Mouse (Mus musculus): ENCODE results near the gene Ldhc. TPM values are rescaled to one million over a fixed set of nuclear protein-coding genes. Genes with fewer than 3 reads are reported as not detected.

Ldhc gene
- total RNA-seq, 2 experiments from 2014 or later: not detected

- ATAC-seq (replicated peaks; ENCODE audit: low FRiP score, poor library complexity, severe bottlenecking): no peak
These were observed 34.5 kb downstream of the Ldhc start for GRCm38 (mm10) chr7:46895511-46895910.

DNA sequence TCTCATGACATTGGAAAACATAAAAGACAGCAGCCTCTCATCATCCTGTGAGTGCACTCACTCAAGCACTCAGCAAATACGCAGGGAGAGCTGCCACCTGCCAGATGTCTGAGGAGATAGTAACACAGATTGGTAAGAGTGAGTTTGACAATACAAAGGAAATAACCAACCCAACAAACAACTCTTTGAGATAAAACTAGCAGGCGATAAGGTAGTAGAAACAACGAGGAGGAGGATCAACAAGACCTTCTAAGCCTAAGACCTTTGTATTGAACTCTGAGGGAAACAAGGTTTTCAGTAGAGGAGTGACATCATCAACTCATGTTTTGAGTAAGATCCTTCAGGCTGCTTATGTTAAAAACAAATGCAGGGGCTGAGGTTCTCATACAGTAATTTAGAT, 38.3 kb downstream of the Ldhc start:
- no peak for ATAC-seq (replicated peaks; ENCODE audit: low FRiP score, poor library complexity, severe bottlenecking)

GRCm38 (mm10) chr7:46911250-46911649, 50.2 kb downstream of the Ldhc start:
- ATAC-seq (replicated peaks; ENCODE audit: low FRiP score, poor library complexity, severe bottlenecking): no peak

GRCm38 (mm10) chr7:46916376-46916775, 55.4 kb downstream of the Ldhc start:
- no peak for ATAC-seq (replicated peaks; ENCODE audit: low FRiP score, poor library complexity, severe bottlenecking)

- peak; percentile 60 for ATAC-seq (replicated peaks; ENCODE audit: low FRiP score, poor library complexity, severe bottlenecking)
These were observed 57.8 kb downstream of the Ldhc start for GRCm38 (mm10) chr7:46918678-46919371.

- peak; percentile 94 for ATAC-seq (replicated peaks; ENCODE audit: low FRiP score, poor library complexity, severe bottlenecking)
These were observed 58.7 kb downstream of the Ldhc start, which contains the start of gene Tsg101 for GRCm38 (mm10) chr7:46919551-46920176. Gene Tsg101, minus strand, starts transcription at chr7:46919969.

DNA sequence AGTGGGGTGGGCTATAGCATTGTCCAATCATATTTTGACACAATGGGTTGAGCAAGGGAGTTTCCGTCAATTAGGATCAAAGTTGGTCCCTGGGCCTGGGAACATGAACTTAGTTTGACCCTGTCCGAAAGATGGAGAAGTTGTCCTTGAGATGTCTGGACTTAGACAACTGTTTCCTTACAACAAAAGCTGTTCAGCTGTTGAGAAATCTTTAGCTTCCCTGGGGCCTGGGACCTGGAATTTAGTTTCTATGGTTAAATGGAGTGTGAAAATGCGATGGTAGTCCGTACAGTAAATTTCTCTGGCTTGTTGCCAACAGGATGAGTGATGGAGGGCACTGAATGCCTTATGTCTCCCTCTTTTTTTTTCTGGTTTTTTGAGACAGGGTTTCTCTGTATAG, 61.1 kb downstream of the Ldhc start:
- no peak for ATAC-seq (replicated peaks; ENCODE audit: low FRiP score, poor library complexity, severe bottlenecking)

Other genes starting within 250 kb of the Ldhc start
- gene Sergef, start 221.4 kb upstream of the Ldhc start, total RNA-seq (2015; ENCODE audit: low replicate concordance): 4.6 TPM in 1 of 2 replicates, not detected in the other
- gene Sergef, start 221.4 kb upstream of the Ldhc start, total RNA-seq (2017; ENCODE audit: low replicate concordance): 0.23 and 0.26 TPM in 2 replicates
- not detected in 2 replicates for gene Tph1, start 188.7 kb upstream of the Ldhc start, total RNA-seq (2015; ENCODE audit: low replicate concordance)
- gene Tph1, start 188.7 kb upstream of the Ldhc start, total RNA-seq (2017; ENCODE audit: low replicate concordance): not detected in 2 replicates
- gene Saal1, start 150.5 kb upstream of the Ldhc start, total RNA-seq (2015; ENCODE audit: low replicate concordance): 7.1 and 7.9 TPM in 2 replicates
- gene Saal1, start 150.5 kb upstream of the Ldhc start, total RNA-seq (2017; ENCODE audit: low replicate concordance): 4.4 and 9.9 TPM in 2 replicates
- gene Saa3, start 145.5 kb upstream of the Ldhc start, total RNA-seq (2015; ENCODE audit: low replicate concordance): not detected in 2 replicates
- gene Saa3, start 145.5 kb upstream of the Ldhc start, total RNA-seq (2017; ENCODE audit: low replicate concordance): not detected in 2 replicates
- not detected in 2 replicates for gene Saa4, start 128.6 kb upstream of the Ldhc start, total RNA-seq (2015; ENCODE audit: low replicate concordance)
- gene Saa4, start 128.6 kb upstream of the Ldhc start, total RNA-seq (2017; ENCODE audit: low replicate concordance): not detected in 2 replicates
- gene Saa1, start 118.2 kb upstream of the Ldhc start, total RNA-seq (2015; ENCODE audit: low replicate concordance): not detected in 2 replicates
- not detected in 2 replicates for gene Saa1, start 118.2 kb upstream of the Ldhc start, total RNA-seq (2017; ENCODE audit: low replicate concordance)
- gene Saa2, start 109.4 kb upstream of the Ldhc start, total RNA-seq (2015; ENCODE audit: low replicate concordance): not detected in 2 replicates
- gene Saa2, start 109.4 kb upstream of the Ldhc start, total RNA-seq (2017; ENCODE audit: low replicate concordance): not detected in 2 replicates
- gene Hps5, start 65.1 kb upstream of the Ldhc start, total RNA-seq (2015; ENCODE audit: low replicate concordance): 7.2 and 9.2 TPM in 2 replicates
- 19.8 and 29.9 TPM in 2 replicates for gene Hps5, start 65.1 kb upstream of the Ldhc start, total RNA-seq (2017; ENCODE audit: low replicate concordance)
- 16.2 and 28.5 TPM in 2 replicates for gene Gtf2h1, start 65.1 kb upstream of the Ldhc start, total RNA-seq (2015; ENCODE audit: low replicate concordance)
- 15.2 and 25.9 TPM in 2 replicates for gene Gtf2h1, start 65.1 kb upstream of the Ldhc start, total RNA-seq (2017; ENCODE audit: low replicate concordance)
- 72.9 and 85.4 TPM in 2 replicates for gene Ldha, start 19.7 kb upstream of the Ldhc start, total RNA-seq (2015; ENCODE audit: low replicate concordance)
- 29.2 and 59.4 TPM in 2 replicates for gene Ldha, start 19.7 kb upstream of the Ldhc start, total RNA-seq (2017; ENCODE audit: low replicate concordance)
- gene Tsg101, start 58.8 kb downstream of the Ldhc start, total RNA-seq (2015; ENCODE audit: low replicate concordance): 75.7 and 78.4 TPM in 2 replicates
- 23.5 and 33.8 TPM in 2 replicates for gene Tsg101, start 58.8 kb downstream of the Ldhc start, total RNA-seq (2017; ENCODE audit: low replicate concordance)
- 19.8 and 39.0 TPM in 2 replicates for gene Uevld, start 97.3 kb downstream of the Ldhc start, total RNA-seq (2015; ENCODE audit: low replicate concordance)
- 28.6 and 35.1 TPM in 2 replicates for gene Uevld, start 97.3 kb downstream of the Ldhc start, total RNA-seq (2017; ENCODE audit: low replicate concordance)
- not detected in 2 replicates for gene Gm9999, start 122.4 kb downstream of the Ldhc start, total RNA-seq (2015; ENCODE audit: low replicate concordance)
- gene Gm9999, start 122.4 kb downstream of the Ldhc start, total RNA-seq (2017; ENCODE audit: low replicate concordance): not detected in 2 replicates
- 23.1 and 34.8 TPM in 2 replicates for gene Spty2d1, start 147.2 kb downstream of the Ldhc start, total RNA-seq (2015; ENCODE audit: low replicate concordance)
- gene Spty2d1, start 147.2 kb downstream of the Ldhc start, total RNA-seq (2017; ENCODE audit: low replicate concordance): 22.1 and 25.8 TPM in 2 replicates
- 3.6 and 10.1 TPM in 2 replicates for gene Tmem86a, start 189.4 kb downstream of the Ldhc start, total RNA-seq (2015; ENCODE audit: low replicate concordance)
- gene Tmem86a, start 189.4 kb downstream of the Ldhc start, total RNA-seq (2017; ENCODE audit: low replicate concordance): 0.13 TPM in 1 of 2 replicates, not detected in the other